Mouse (Mus musculus): ENCODE measurements around the gene Actr3b.

The Actr3b gene

GRCm38 (mm10) chr5:25886708-25887107 lies 126.9 kb downstream of the Actr3b start:
- no peak for DNase-seq (ENCODE audit: low spot score in 2 of 2)

DNA sequence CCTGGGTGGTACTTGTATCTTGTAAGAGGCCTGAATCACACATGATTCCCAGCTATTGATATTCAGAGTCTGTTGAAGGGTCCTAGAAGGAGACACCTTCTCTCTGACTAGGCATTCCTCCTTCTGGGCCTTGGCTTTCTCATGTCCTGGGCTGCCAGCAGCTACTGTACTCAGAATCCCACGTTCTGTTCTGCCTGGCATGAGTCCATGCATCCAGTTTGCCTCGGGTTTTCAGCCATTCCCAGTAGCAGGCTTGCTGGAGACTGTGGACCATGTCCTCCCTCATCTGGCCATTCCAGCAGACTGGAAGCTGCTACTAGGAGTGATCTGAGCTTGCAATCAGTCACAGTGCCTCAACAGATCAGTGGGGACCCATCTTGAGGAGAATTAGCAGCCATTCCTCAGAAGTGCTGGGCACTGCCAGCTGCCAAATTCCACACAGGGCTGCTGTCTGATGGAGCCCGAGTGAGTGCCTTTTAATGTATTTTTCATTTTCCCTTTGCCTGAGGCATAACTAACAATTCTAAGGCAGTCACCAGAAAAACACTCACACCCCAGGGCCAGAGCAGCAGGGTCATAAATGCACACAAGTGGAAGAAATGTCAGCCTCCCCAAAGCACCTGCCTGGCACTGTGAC lies 130.1 kb downstream of the Actr3b start:
- no peak for DNase-seq (ENCODE audit: low spot score in 2 of 2)

- DNase-seq (ENCODE audit: low spot score in 2 of 2) = no peak
Measured at GRCm38 (mm10) chr5:25891321-25891720, 131.5 kb downstream of the Actr3b start.
